Mouse (Mus musculus) limb, embryonic 12.5 days (tissue): ENCODE measurements around the gene Rnf152. TPM values are rescaled to one million over a fixed set of nuclear protein-coding genes. Genes with fewer than 3 reads are reported as not detected.

Source experiments
- ATAC-seq: fragments of 200-750 bp; cut with Nextera tagmentation; 2 replicates; pipeline ENCODE4 v1.8.0; 2017; ENCODE audit warnings: low read depth, moderate TSS enrichment; ENCODE audit not compliant: insufficient number of reproducible peaks, insufficient read depth, low FRiP score, low TSS enrichment
- H3K27ac ChIP-seq: fragments of 300-500 bp; sonication (generic); 2 replicates; pipeline ENCODE4 v1.5.1; 2016; ENCODE audit warnings: mild to moderate bottlenecking, moderate library complexity
- H3K27me3 ChIP-seq: fragments of 300-500 bp; sonication (generic); 2 replicates; pipeline ENCODE4 v1.6.1; 2016; ENCODE audit warnings: mild to moderate bottlenecking, moderate library complexity
- H3K36me3 ChIP-seq: fragments of 300-500 bp; sonication (generic); 2 replicates; pipeline ENCODE4 v1.6.1; 2016; ENCODE audit warnings: mild to moderate bottlenecking, moderate library complexity
- H3K4me1 ChIP-seq: fragments of 300-500 bp; sonication (generic); replicated peaks from 2 replicates; pipeline ENCODE4 v1.6.1; 2016
- H3K4me2 ChIP-seq: fragments of 300-500 bp; sonication (generic); 2 replicates; pipeline ENCODE4 v1.6.1; 2016; ENCODE audit warnings: mild to moderate bottlenecking, moderate library complexity
- H3K4me3 ChIP-seq: fragments of 300-500 bp; sonication (generic); replicated peaks from 2 replicates; pipeline ENCODE4 v1.5.1; 2016; ENCODE audit warnings: mild to moderate bottlenecking
- H3K9ac ChIP-seq: fragments of 300-500 bp; sonication (generic); replicated peaks from 2 replicates; pipeline ENCODE4 v1.6.1; 2016; ENCODE audit warnings: mild to moderate bottlenecking, moderate library complexity
- H3K9me3 ChIP-seq: fragments of 300-500 bp; sonication (generic); 2 replicates; pipeline ENCODE4 v1.6.1; 2016; ENCODE audit warnings: mild to moderate bottlenecking, moderate library complexity
- WGBS: fragments of 180-500 bp; shearing (Covaris S2); methylation state at CpG from one replicate; pipeline ENCODE4 v1.1.7; 2016; 5-methylcytosine and 5-hydroxymethylcytosine counted together
- polyA plus RNA-seq: library from polyadenylated mRNA; unstranded; fragments of >200 nt; fragmentation: Nextera tagmentation; extraction: Ambion mirVana; gene quantifications from 2 replicates; pipeline ENCODE4 v1.2.1, GENCODE M21; 2016

The Rnf152 gene
- polyA plus RNA-seq: 1.2 and 1.3 TPM in 2 replicates

- Histone ChIP-seq H3K4me2 (peak within 1 kb of the TSS; percentile 95), H3K27ac (0 out of 2 replicates have a peak within 1 kb of the TSS, but pooled peaks have one; percentile 35), H3K27me3 (peaks cover 23% of the 10 kb centered on the region), H3K9ac (peak within 1 kb of the TSS; percentile 71), H3K4me1 (peaks cover 8% of the 10 kb centered on the region; the same call in 1 of the 2 replicates), H3K36me3 (no peaks in the 10 kb centered on the region), H3K4me3 (peak within 1 kb of the TSS; percentile 69), H3K9me3 (no peaks in the 10 kb centered on the region)
- under 1% methylated on average over 58 of the region's 58 CpGs for WGBS
- peak; percentile 50; the same call in 1 of the 2 replicates for ATAC-seq
Measured at GRCm38 (mm10) chr1:105356291-105357011, at the start of gene Rnf152. Gene Rnf152, minus strand, starts transcription at chr1:105356710.

- Histone ChIP-seq H3K36me3 (no peaks in the 10 kb centered on the region), H3K27me3 (no peaks in the 10 kb centered on the region), H3K9ac (no peak overlapping the region), H3K4me3 (no peak overlapping the region), H3K9me3 (no peaks in the 10 kb centered on the region), H3K27ac (no peak overlapping the region), H3K4me1 (no peaks in the 10 kb centered on the region), H3K4me2 (no peak overlapping the region)
- 60% methylated on average over 1 of the region's 1 CpGs for WGBS
- no peak for ATAC-seq
Measured at GRCm38 (mm10) chr1:105402853-105403252, 46.3 kb upstream of the Rnf152 start.

- Histone ChIP-seq H3K4me3 (no peak overlapping the region), H3K4me2 (no peak overlapping the region), H3K9ac (no peak overlapping the region), H3K4me1 (no peaks in the 10 kb centered on the region), H3K27ac (no peak overlapping the region), H3K36me3 (no peaks in the 10 kb centered on the region), H3K27me3 (no peaks in the 10 kb centered on the region), H3K9me3 (no peaks in the 10 kb centered on the region)
- no peak for ATAC-seq
- 78% methylated on average over 4 of the region's 4 CpGs for WGBS
Measured at GRCm38 (mm10) chr1:105384141-105384937, 27.8 kb upstream of the Rnf152 start.

GRCm38 (mm10) chr1:105377546-105377945 is 21.0 kb upstream of the Rnf152 start:
- H3K4me3 ChIP-seq: no peak overlapping the region
- no peak overlapping the region for H3K27ac ChIP-seq

GRCm38 (mm10) chr1:105374618-105375017 is 18.1 kb upstream of the Rnf152 start:
- no peaks in the 10 kb centered on the region for H3K9me3 ChIP-seq
- no peak overlapping the region for H3K4me3 ChIP-seq
- H3K36me3 ChIP-seq: no peaks in the 10 kb centered on the region
- WGBS: 92% methylated on average over 4 of the region's 4 CpGs
- H3K4me2 ChIP-seq: no peak overlapping the region
- H3K27me3 ChIP-seq: no peaks in the 10 kb centered on the region
- H3K27ac ChIP-seq: no peak overlapping the region
- no peaks in the 10 kb centered on the region for H3K4me1 ChIP-seq
- no peak overlapping the region for H3K9ac ChIP-seq
- no peak for ATAC-seq

More at GRCm38 (mm10) chr1:105377546-105377945, 21.0 kb upstream of the Rnf152 start:
- no peaks in the 10 kb centered on the region for H3K36me3 ChIP-seq
- no peak overlapping the region for H3K4me2 ChIP-seq
- no peaks in the 10 kb centered on the region for H3K4me1 ChIP-seq
- ATAC-seq: no peak
- H3K9me3 ChIP-seq: no peaks in the 10 kb centered on the region
- no peaks in the 10 kb centered on the region for H3K27me3 ChIP-seq
- no peak overlapping the region for H3K9ac ChIP-seq

GRCm38 (mm10) chr1:105362701-105363100 is 6.2 kb upstream of the Rnf152 start:
- H3K27me3 ChIP-seq: no peaks in the 10 kb centered on the region; the same call in 1 of the 2 replicates
- no peak overlapping the region for H3K9ac ChIP-seq
- H3K27ac ChIP-seq: no peak overlapping the region
- no peak for ATAC-seq
- H3K4me1 ChIP-seq: no peaks in the 10 kb centered on the region
- no peaks in the 10 kb centered on the region for H3K9me3 ChIP-seq
- H3K36me3 ChIP-seq: no peaks in the 10 kb centered on the region
- H3K4me2 ChIP-seq: no peak overlapping the region
- no peak overlapping the region for H3K4me3 ChIP-seq

GRCm38 (mm10) chr1:105358896-105359295 is 2.4 kb upstream of the Rnf152 start:
- H3K9ac ChIP-seq: no peak overlapping the region
- H3K4me3 ChIP-seq: no peak overlapping the region
- no peaks in the 10 kb centered on the region for H3K36me3 ChIP-seq
- no peak for ATAC-seq
- H3K4me2 ChIP-seq: no peak overlapping the region
- peaks cover 8% of the 10 kb centered on the region; the same call in 1 of the 2 replicates for H3K4me1 ChIP-seq
- no peaks in the 10 kb centered on the region for H3K9me3 ChIP-seq
- 44% methylated on average over 4 of the region's 4 CpGs for WGBS
- H3K27me3 ChIP-seq: peaks cover 21% of the 10 kb centered on the region
- H3K27ac ChIP-seq: no peak overlapping the region

GRCm38 (mm10) chr1:105355910-105356290 is 610 bp downstream of the Rnf152 start:
- 0 out of 2 replicates have a peak overlapping the region, but pooled peaks have one; percentile 35 for H3K27ac ChIP-seq

GRCm38 (mm10) chr1:105354901-105355891 is 1.3 kb downstream of the Rnf152 start:
- Histone ChIP-seq H3K4me1 (peaks cover 8% of the 10 kb centered on the region; the same call in 1 of the 2 replicates), H3K9ac (peak overlapping the region; percentile 71), H3K4me3 (peak overlapping the region; percentile 69), H3K4me2 (peak overlapping the region; percentile 95), H3K27me3 (peaks cover 23% of the 10 kb centered on the region), H3K9me3 (no peaks in the 10 kb centered on the region), H3K27ac (no peak overlapping the region), H3K36me3 (no peaks in the 10 kb centered on the region)
- 5% methylated on average over 30 of the region's 30 CpGs for WGBS
- ATAC-seq: 0 out of 2 replicates have a peak, but pooled peaks have one; percentile 44

More at GRCm38 (mm10) chr1:105355910-105356290, 610 bp downstream of the Rnf152 start:
- ATAC-seq: peak; percentile 20; the same call in 1 of the 2 replicates
- H3K4me2 ChIP-seq: peak overlapping the region; percentile 95
- under 1% methylated on average over 23 of the region's 23 CpGs for WGBS
- H3K4me3 ChIP-seq: peak overlapping the region; percentile 69
- no peaks in the 10 kb centered on the region for H3K9me3 ChIP-seq
- peaks cover 8% of the 10 kb centered on the region; the same call in 1 of the 2 replicates for H3K4me1 ChIP-seq
- peak overlapping the region; percentile 71 for H3K9ac ChIP-seq
- H3K27me3 ChIP-seq: peaks cover 23% of the 10 kb centered on the region
- no peaks in the 10 kb centered on the region for H3K36me3 ChIP-seq

- no peak for ATAC-seq
- H3K4me3 ChIP-seq: no peak overlapping the region
- H3K9ac ChIP-seq: no peak overlapping the region
- peaks cover 8% of the 10 kb centered on the region; the same call in 1 of the 2 replicates for H3K4me1 ChIP-seq
- H3K27ac ChIP-seq: no peak overlapping the region
- no peaks in the 10 kb centered on the region for H3K9me3 ChIP-seq
- H3K4me2 ChIP-seq: no peak overlapping the region
- 83% methylated on average over 4 of the region's 4 CpGs for WGBS
- H3K36me3 ChIP-seq: no peaks in the 10 kb centered on the region
- peaks cover 20% of the 10 kb centered on the region for H3K27me3 ChIP-seq
Measured at GRCm38 (mm10) chr1:105351806-105352205, 4.7 kb downstream of the Rnf152 start.
